Mouse (Mus musculus): ENCODE results near the gene Btg2.

The Btg2 gene

GRCm38 (mm10) chr1:134059739-134060695 lies 18.9 kb downstream of the Btg2 start:
- DNase-seq (ENCODE audit: low spot score in 2 of 2), result no peak

- no peak for DNase-seq (ENCODE audit: low spot score in 2 of 2)
These were observed 20.1 kb downstream of the Btg2 start for GRCm38 (mm10) chr1:134058870-134059269.

- no peak for DNase-seq (ENCODE audit: low spot score in 2 of 2)
These were observed 21.2 kb downstream of the Btg2 start for GRCm38 (mm10) chr1:134057736-134058135.

GRCm38 (mm10) chr1:134056285-134056684 lies 22.6 kb downstream of the Btg2 start:
- DNase-seq (ENCODE audit: low spot score in 2 of 2), result no peak

DNA sequence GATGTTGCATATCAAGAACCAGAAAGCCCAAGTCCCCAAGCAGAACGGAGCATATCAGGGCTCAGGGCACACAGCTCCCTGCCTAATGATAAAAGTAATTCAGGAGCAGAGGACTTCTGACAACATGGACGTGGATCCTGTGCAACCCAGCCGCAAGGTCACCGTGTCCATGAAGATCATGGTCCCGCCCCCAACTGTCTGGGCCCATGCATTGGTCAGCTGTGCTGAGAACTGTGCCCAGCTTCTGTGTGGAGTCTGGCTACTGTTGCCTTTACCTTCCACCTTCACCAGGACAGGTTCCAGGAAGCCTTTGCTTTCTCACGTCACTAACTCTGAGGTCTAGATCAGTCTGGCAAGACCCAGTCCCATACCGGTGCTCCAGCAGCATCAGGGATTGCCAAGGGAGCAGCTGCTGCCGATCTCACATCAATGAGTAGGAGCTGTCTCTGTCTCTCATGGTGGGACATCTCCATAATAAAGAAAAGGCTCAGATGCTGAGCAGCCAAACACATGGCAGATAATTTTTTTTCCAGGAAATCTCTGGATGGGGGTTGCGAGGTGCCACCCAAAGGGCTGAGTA lies 23.2 kb downstream of the Btg2 start:
- no peak for DNase-seq (ENCODE audit: low spot score in 2 of 2)

DNA sequence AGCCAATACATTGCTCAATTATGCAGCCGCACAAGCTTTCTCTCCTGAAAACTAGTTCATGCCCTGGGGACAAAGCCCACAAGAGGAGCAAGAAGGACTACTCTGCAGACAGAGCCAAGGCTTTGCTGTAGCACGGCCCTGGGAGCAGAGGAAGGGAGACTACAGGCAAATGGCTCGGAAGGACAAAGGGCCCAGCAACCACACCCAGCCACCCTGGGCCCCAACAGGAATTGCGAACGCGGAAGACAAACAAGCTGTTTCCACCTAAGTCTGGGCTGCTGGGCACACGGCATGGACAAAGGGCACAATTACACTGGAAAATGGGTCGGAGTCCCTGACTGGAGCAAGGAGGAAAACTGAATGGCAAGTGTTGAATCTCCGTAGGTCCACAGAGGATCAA lies 23.9 kb downstream of the Btg2 start:
- DNase-seq (ENCODE audit: low spot score in 2 of 2), result no peak

GRCm38 (mm10) chr1:134053207-134053606 lies 25.7 kb downstream of the Btg2 start:
- peak in 1 of 2 experiments; percentile 70 for DNase-seq (ENCODE audit: low spot score in 2 of 2)

- no peak for DNase-seq (ENCODE audit: low spot score in 2 of 2)
These were observed 29.4 kb downstream of the Btg2 start for GRCm38 (mm10) chr1:134049542-134049941.

- DNase-seq (ENCODE audit: low spot score in 2 of 2), result peak in 1 of 2 experiments; percentile 40
These were observed 30.2 kb downstream of the Btg2 start for GRCm38 (mm10) chr1:134048759-134049158.

GRCm38 (mm10) chr1:134047431-134047830 lies 31.5 kb downstream of the Btg2 start:
- no peak for DNase-seq (ENCODE audit: low spot score in 2 of 2)

DNA sequence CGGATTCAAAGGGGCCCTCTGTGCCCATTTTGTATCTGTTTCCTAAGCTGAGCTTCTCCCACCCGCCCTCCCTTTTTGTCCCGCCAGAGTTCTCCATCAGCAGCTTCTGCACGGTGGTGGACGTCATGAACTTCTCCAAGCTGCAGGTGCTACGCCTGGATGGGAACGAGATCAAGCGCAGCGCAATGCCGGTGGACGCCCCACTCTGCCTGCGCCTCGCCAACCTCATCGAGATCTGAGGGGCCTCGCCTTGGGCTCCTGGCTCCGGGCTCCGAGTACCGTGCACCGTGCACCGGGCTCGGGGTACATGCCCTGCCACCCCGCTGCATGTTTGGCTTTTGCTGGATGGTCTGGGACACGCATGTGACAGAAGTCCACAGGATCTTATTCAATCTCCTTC lies 32.5 kb downstream of the Btg2 start:
- no peak for DNase-seq (ENCODE audit: low spot score in 2 of 2)

GRCm38 (mm10) chr1:134045971-134046370 lies 32.9 kb downstream of the Btg2 start:
- DNase-seq (ENCODE audit: low spot score in 2 of 2), result peak; percentile 56 to 57

- no peak for DNase-seq (ENCODE audit: low spot score in 2 of 2)
These were observed 34.1 kb downstream of the Btg2 start for GRCm38 (mm10) chr1:134044805-134045204.

DNA sequence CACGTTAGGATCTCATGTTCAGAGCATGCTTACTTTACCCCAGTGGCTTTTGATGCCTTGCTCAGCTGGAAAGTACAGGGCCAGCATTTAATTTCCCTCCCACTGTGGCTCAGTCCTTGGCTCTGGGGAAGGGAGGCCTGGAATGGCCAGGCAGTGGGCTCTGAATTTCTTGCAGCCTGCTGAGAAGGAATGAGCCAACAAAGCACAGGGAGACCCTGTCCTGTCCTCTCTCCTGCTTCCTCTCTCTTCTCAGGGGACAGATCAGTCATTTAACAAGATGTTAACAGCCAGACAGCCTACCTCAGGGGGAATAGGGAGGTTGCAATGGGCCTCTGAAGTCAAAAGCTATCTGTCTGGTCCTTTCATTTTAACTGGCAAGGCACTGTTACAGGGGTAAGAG lies 36.6 kb downstream of the Btg2 start:
- no peak for DNase-seq (ENCODE audit: low spot score in 2 of 2)

DNA sequence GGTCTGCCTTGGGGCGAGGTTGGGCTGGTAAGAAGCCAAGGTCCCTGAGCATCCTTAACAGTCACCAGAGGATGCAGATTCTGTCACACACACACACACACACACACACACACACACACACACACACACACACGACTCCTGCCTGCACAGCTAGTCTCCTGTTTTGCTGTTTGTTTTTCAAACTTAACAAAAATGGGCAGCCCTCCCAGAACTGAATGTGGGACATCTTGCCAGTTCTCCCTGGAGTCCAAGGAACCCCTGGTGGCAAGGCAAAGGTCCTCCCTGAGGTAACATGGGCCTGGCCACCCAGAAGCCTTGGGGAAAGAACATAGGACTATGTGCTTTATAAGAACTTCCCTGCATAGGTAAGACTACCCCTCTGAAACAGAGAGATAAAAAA lies 37.0 kb downstream of the Btg2 start:
- no peak for DNase-seq (ENCODE audit: low spot score in 2 of 2)

GRCm38 (mm10) chr1:134039361-134039760 lies 39.6 kb downstream of the Btg2 start:
- DNase-seq (ENCODE audit: low spot score in 2 of 2), result no peak

DNA sequence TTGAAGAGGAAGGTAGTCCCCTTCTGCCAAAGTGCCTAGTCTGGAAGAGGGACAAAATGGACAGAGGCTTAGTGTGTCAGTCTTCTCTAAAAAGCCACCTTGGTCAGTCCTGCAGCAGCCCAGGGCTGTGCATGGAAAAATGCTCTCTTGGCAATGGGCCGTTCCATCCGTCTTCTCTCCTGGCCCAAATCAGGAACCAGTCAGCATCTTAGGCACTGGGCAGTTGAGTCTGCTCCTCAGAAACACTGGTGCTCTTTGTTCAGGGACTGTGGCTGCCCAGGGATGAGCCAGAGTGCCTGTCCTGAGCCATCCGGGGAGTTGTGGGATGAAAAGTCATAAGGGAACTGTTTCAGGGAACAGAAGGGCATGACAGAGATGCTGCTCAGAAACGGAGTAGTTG lies 40.6 kb downstream of the Btg2 start:
- DNase-seq (ENCODE audit: low spot score in 2 of 2), result no peak

DNA sequence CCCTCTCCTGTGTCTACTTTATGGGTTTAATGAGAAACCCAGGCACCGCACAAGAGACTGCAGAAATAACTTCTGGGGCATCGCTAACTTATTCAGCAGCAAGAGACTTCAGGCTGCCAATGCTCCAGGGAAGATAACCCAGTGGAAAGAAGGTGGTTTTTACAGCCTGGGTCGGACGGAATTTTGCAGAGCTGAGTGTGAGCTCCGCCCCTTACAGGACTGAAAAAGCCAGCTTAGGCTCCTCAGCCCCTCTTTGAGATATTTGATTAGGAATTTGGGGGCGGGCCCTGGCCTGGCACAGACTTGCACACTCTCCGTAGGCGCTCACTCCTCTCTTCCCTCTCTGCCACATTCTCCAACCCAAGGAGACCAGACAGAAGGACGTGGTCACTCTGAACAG lies 41.7 kb downstream of the Btg2 start, which contains the start of gene Fmod:
Fmod (plus strand) TSS at position 83 of the 400 bp plus-strand sequence.
- no peak for DNase-seq (ENCODE audit: low spot score in 2 of 2)

- no peak for DNase-seq (ENCODE audit: low spot score in 2 of 2)
These were observed 42.4 kb downstream of the Btg2 start for GRCm38 (mm10) chr1:134036492-134036891.

- no peak for DNase-seq (ENCODE audit: low spot score in 2 of 2)
These were observed 50.6 kb downstream of the Btg2 start for GRCm38 (mm10) chr1:134028161-134028846.

DNA sequence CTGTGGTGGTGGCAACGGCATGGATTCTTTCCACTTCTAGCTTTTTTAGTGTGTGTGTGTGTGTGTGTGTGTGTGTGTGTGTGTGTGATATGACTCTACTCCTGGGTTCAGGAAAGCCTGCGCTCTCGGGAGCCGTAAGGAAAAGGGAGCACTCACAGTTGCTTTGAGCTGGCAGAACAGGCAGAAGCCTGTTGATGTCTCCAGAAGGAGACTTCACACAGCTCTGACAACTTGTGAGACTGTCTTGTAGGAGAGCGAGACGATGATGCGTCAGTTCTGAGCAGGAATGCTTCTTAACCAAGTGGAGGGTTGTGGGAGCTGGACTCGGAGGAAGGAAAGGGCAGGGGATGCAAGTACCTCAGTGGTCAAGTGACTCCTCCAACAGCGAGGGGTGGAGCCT lies 52.2 kb downstream of the Btg2 start:
- no peak for DNase-seq (ENCODE audit: low spot score in 2 of 2)

DNA sequence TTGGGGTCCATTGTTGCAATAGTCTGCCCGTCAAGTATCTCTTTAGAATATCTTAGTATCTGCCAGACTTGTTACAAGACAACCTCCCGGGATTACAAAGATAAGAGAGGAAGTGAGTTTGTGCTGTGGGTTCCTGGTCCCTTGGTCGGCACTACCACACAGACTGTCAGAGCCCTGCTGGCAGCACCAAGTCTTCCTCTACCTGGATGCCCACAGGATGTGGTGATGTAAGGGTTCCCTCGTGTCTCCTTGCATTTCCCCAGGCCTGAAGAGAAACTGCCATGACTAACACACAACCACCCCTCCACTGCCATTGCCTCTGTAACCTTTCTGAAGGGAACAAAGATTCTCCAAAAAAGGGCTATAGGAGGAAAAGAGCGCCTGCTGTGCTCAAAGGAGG lies 52.9 kb downstream of the Btg2 start:
- DNase-seq (ENCODE audit: low spot score in 2 of 2), result no peak

Data from urinary bladder, adult 18-20 months (tissue).